Mouse (Mus musculus): ENCODE results near the gene Kxd1.
"Not testable (repeated sequence)": the region's sequence is repeated elsewhere in the genome, so short reads cannot be mapped to it uniquely, and the experiment has no call there.

Kxd1 gene

GRCm38 (mm10) chr8:70513441-70513840 is 14.3 kb downstream of the Kxd1 start:
- DNase-seq (ENCODE audit: low spot score): no peak

DNA sequence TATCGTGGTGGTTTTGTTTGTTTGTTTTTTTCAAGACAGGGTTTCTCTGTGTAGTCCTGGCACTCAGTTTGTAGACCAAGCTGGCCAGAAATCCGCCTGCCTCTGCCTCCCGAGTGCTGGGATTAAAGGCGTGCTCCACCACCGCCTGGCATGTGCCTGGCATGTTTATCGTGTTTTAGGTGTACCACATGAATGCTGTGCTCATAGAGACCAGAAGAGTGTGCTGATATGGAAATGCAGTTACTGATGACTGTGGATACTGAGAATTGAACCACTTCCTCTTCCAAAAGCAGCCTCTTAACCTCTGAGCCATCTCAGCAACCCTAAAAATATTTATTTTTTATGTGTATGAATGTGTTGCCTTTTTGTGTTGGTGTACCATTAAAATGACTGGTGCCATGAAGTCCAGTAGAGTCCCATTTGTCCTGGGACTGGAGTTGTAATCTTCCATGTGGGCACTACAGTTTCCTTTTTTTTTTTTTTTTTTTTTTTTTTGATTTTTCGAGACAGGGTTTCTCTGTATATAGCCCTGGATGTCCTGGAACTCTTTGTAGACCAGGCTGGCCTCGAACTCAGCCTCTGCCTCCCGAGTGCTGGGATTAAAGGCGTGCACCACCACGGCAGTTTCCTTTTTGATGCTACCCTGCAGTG is 15.4 kb downstream of the Kxd1 start:
- no peak for DNase-seq (ENCODE audit: low spot score)

- no peak for DNase-seq (ENCODE audit: low spot score)
Measured at GRCm38 (mm10) chr8:70511770-70512169, 16.0 kb downstream of the Kxd1 start.

GRCm38 (mm10) chr8:70511174-70511573 is 16.6 kb downstream of the Kxd1 start:
- DNase-seq (ENCODE audit: low spot score): not testable (repeated sequence)

DNA sequence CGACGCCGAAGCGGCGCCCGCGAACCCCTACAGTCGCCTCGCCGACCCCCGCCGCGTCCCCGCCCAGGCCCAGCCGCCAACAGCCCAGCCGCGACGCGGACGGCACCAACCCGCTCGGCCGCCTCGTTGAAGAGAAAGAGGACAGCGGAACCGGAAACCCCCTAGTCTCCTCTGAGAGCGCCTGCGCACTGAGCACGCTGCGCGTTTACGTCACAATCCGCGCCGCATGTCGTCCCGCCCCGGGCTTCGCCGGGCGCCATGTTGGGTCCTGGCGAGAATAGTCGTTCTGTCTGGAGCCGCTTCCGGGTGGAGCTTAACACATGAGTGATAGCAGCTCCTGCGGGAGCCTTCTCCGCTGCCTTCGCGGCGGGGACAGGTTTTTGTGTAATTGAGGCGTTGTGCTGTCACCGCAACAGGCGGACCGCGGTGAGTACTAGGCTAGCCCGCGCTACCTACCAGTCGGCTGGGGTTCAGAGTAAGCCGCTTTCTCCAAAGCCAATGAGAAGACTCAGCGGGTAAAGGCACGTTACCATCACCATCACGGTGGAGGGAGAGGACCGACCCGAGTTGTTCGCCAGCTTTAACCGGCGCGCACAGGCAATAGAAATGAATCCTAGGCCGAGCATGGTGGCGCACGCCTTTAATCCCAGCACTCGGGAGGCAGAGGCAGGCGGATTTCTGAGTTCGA is 17.4 kb downstream of the Kxd1 start, which contains the start of gene Uba52:
TSS of gene Uba52 (minus strand) at position 574 of the 688 bp plus-strand sequence.
- DNase-seq (ENCODE audit: low spot score): peak; percentile 96

DNA sequence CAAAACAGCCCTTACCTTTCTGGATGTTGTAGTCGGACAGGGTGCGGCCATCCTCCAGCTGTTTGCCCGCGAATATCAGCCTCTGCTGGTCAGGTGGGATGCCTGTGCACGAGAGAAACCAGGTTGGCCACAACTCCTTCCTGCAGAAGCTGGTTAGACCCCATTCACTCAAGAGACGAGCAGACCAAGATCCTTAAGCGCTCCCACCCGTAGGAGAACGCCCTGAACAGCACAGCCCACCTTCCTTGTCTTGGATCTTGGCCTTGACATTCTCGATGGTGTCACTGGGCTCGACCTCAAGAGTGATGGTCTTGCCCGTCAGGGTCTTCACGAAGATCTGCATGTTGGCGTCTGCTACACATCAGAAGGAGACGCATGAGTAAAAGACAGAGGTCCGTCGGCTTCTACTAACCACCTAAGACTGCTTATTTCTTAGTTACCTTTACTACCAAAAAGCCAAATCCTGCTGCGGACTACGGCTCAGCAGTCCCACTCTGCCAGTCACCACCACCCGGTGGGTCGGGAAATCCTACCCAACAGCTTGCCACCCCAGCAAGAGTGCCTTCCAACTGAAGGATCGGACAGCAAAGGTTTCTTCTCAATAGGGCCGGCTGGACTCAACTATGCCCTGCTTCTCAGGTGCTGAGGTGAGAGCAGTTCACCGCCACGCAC is 18.3 kb downstream of the Kxd1 start:
- DNase-seq (ENCODE audit: low spot score): no peak

DNA sequence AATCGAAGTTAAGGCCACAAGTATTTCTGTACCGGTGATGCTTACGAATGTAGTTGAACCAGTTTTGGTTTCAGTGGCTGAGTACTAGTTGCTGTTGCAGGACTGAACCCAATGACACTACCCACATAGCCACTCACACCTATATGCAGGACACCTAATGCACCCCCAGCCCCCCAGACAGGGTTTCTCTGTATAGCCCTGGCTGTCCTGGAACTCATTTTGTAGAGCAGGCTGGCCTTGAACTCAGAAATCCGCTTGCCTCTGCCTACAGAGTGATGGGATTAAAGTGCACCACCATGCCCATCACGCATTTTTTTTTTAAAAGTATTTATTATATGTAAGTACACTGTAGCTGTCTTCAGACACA is 20.7 kb downstream of the Kxd1 start:
- DNase-seq (ENCODE audit: low spot score): no peak

DNA sequence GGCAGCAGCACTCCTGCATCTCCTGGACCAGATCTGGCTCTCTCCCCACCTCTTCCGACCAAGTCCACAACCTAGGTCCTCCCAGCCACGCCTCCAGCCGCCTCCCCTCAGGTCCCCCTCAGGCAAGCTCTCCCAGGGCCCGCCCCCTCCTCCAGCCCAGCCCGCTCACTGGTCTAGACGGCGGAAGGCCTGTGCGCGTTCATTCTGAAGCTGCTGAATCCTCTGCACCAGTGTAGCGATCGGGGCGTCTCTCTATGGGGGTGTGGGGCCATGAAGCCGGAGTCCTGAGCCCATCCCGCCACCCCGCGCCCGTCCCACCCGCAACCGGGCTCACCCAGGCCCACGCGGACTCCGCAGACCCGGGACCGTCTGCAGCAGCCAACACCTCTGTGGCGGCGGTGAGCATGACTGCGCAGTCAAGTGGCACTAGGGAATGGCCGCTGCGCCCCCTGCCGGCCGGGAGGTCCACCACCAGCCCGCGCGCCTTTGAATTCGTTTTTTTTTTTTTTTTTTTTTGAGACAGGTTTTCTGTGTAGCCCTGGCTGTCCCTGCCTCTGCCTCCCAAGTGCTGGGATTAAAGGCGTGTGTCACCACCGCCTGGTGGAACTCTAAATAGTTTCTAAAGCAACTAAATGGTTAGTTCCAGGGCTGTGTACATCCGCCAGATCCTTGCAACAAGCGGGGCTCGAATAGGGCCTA is 21.3 kb downstream of the Kxd1 start, which contains the start of gene Rex1bd:
TSS of gene Rex1bd (minus strand) at position 425 of the 699 bp plus-strand sequence.
- DNase-seq (ENCODE audit: low spot score): peak; percentile 91

- DNase-seq (ENCODE audit: low spot score): no peak
Measured at GRCm38 (mm10) chr8:70505698-70506327, 21.9 kb downstream of the Kxd1 start.

- peak; percentile 85 for DNase-seq (ENCODE audit: low spot score)
Measured at GRCm38 (mm10) chr8:70504851-70505250, 22.9 kb downstream of the Kxd1 start.

DNA sequence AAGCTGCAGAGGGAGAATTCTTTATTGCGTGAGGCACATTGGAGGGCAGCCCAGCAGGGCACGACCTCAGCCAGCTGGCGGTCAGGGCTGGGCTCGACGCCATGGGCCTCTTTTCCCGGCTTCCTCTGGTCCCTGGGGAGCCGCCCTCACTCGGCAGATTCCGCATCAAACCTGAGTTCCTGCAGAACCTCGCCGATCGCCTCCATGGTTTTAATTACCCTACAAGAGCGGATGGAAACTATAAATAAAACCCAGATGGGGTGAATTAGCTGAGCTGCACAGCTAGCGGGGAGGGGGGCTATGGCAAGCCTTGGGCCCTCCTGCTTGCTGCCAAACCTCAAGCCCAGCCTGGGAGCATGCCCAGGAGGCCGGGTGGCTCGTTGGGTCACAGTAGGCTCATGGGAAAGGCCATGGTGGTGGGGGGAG is 23.5 kb downstream of the Kxd1 start:
- peak; percentile 56 for DNase-seq (ENCODE audit: low spot score)

GRCm38 (mm10) chr8:70503062-70503750 is 24.6 kb downstream of the Kxd1 start:
- peak; percentile 76 for DNase-seq (ENCODE audit: low spot score)

- no peak for DNase-seq (ENCODE audit: low spot score)
Measured at GRCm38 (mm10) chr8:70502540-70502939, 25.2 kb downstream of the Kxd1 start.

DNA sequence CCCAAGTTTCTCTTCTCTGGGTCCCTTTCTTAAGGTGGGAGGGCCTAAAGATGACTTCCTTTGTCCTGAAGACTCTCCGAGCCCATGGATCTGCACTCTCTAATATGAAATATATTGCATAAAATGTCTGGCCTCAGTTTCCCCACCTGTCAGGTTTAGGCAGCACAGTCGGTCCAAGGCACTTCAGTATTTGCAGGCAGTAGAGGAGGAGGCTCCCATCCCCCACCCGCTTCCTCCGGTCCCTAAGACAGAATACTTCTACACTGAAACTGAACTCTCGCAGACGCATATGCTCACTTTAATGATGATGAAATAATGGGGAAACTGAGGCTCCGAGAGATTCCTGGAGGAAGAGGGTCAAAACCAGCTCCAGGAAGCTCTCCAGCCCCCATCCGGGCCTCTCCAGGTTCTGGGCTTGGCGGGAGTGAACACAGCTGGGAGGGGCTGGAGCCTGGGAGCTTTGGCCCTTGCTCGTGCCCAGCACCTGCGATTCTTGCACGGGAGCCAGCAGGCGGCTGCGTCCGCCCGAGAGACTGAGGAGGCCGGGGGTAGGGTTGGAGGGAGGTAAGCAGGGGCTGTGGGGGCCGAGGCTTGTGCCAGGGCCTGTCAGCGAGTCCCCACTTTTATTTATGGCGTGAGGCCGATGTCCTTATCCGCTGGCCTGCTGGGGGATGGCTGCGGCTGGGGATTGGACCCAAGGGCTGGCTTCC is 25.8 kb downstream of the Kxd1 start:
- no peak for DNase-seq (ENCODE audit: low spot score)

GRCm38 (mm10) chr8:70500386-70501301 is 27.1 kb downstream of the Kxd1 start:
- no peak for DNase-seq (ENCODE audit: low spot score)

DNA sequence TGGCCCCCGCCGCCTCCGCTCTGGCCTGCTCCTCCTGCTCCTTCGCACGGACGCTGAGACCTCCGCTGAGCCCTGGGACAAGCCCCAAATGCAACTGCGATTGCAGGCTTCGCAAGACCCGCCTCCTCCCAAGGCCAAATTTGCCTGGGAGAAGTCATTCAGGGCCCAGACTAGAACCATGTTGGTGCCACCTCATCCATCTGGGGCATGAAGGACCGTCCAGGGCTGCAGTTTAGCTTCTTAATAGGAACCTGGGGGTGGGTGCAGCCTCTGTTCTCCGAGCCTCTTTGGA is 32.0 kb downstream of the Kxd1 start:
- no peak for DNase-seq (ENCODE audit: low spot score)

GRCm38 (mm10) chr8:70495001-70495770 is 32.6 kb downstream of the Kxd1 start:
- DNase-seq (ENCODE audit: low spot score): no peak

GRCm38 (mm10) chr8:70494416-70494945 is 33.3 kb downstream of the Kxd1 start:
- DNase-seq (ENCODE audit: low spot score): no peak

Data from ovary, postnatal 14 days (tissue).